Mouse (Mus musculus): ENCODE results near the gene Dpm3. TPM values are rescaled to one million over a fixed set of nuclear protein-coding genes. Genes with fewer than 3 reads are reported as not detected.

Dpm3 gene
- total RNA-seq, 1 experiment from 2014 or later, result 25.7 TPM

- ATAC-seq (ENCODE audit: extremely low read depth, insufficient number of reproducible peaks, low FRiP score, poor library complexity, severe bottlenecking), result no peak
Observed at GRCm38 (mm10) chr3:89254994-89255393, 4.2 kb upstream of the Dpm3 start.

GRCm38 (mm10) chr3:89256177-89256576, 3.0 kb upstream of the Dpm3 start:
- ATAC-seq (ENCODE audit: extremely low read depth, insufficient number of reproducible peaks, low FRiP score, poor library complexity, severe bottlenecking), result no peak

GRCm38 (mm10) chr3:89260211-89260610, 1.1 kb downstream of the Dpm3 start:
- ATAC-seq (ENCODE audit: extremely low read depth, insufficient number of reproducible peaks, low FRiP score, poor library complexity, severe bottlenecking), result no peak

GRCm38 (mm10) chr3:89262417-89262816, 3.3 kb downstream of the Dpm3 start:
- no peak for ATAC-seq (ENCODE audit: extremely low read depth, insufficient number of reproducible peaks, low FRiP score, poor library complexity, severe bottlenecking)

- ATAC-seq (ENCODE audit: extremely low read depth, insufficient number of reproducible peaks, low FRiP score, poor library complexity, severe bottlenecking), result peak; percentile 88
Observed at GRCm38 (mm10) chr3:89266439-89266893, 7.3 kb downstream of the Dpm3 start.

GRCm38 (mm10) chr3:89268916-89269315, 9.8 kb downstream of the Dpm3 start:
- ATAC-seq (ENCODE audit: extremely low read depth, insufficient number of reproducible peaks, low FRiP score, poor library complexity, severe bottlenecking), result no peak

- ATAC-seq (ENCODE audit: extremely low read depth, insufficient number of reproducible peaks, low FRiP score, poor library complexity, severe bottlenecking), result peak; percentile 34
Observed at GRCm38 (mm10) chr3:89270051-89270755, 11.0 kb downstream of the Dpm3 start, which contains the start of gene Slc50a1. Gene Slc50a1 (minus strand): TSS chr3:89270570.

GRCm38 (mm10) chr3:89270891-89271290, 11.7 kb downstream of the Dpm3 start:
- ATAC-seq (ENCODE audit: extremely low read depth, insufficient number of reproducible peaks, low FRiP score, poor library complexity, severe bottlenecking), result no peak

GRCm38 (mm10) chr3:89271760-89272159, 12.6 kb downstream of the Dpm3 start:
- ATAC-seq (ENCODE audit: extremely low read depth, insufficient number of reproducible peaks, low FRiP score, poor library complexity, severe bottlenecking), result no peak

- no peak for ATAC-seq (ENCODE audit: extremely low read depth, insufficient number of reproducible peaks, low FRiP score, poor library complexity, severe bottlenecking)
Observed at GRCm38 (mm10) chr3:89276061-89276460, 16.9 kb downstream of the Dpm3 start.

GRCm38 (mm10) chr3:89277281-89278021, 18.3 kb downstream of the Dpm3 start:
- no peak for ATAC-seq (ENCODE audit: extremely low read depth, insufficient number of reproducible peaks, low FRiP score, poor library complexity, severe bottlenecking)

GRCm38 (mm10) chr3:89278107-89278506, 18.9 kb downstream of the Dpm3 start:
- ATAC-seq (ENCODE audit: extremely low read depth, insufficient number of reproducible peaks, low FRiP score, poor library complexity, severe bottlenecking), result no peak

GRCm38 (mm10) chr3:89278643-89279042, 19.5 kb downstream of the Dpm3 start:
- no peak for ATAC-seq (ENCODE audit: extremely low read depth, insufficient number of reproducible peaks, low FRiP score, poor library complexity, severe bottlenecking)

- peak; percentile 22; the same call in 1 of the 2 replicates for ATAC-seq (ENCODE audit: extremely low read depth, insufficient number of reproducible peaks, low FRiP score, poor library complexity, severe bottlenecking)
Observed at GRCm38 (mm10) chr3:89279153-89279890, 20.2 kb downstream of the Dpm3 start.

GRCm38 (mm10) chr3:89280050-89280605, 21.0 kb downstream of the Dpm3 start:
- ATAC-seq (ENCODE audit: extremely low read depth, insufficient number of reproducible peaks, low FRiP score, poor library complexity, severe bottlenecking), result no peak

- ATAC-seq (ENCODE audit: extremely low read depth, insufficient number of reproducible peaks, low FRiP score, poor library complexity, severe bottlenecking), result no peak
Observed at GRCm38 (mm10) chr3:89280606-89281511, 21.7 kb downstream of the Dpm3 start, which contains the start of gene Efna1. Gene Efna1 (minus strand): TSS chr3:89281142.

- ATAC-seq (ENCODE audit: extremely low read depth, insufficient number of reproducible peaks, low FRiP score, poor library complexity, severe bottlenecking), result peak; percentile 66
Observed at GRCm38 (mm10) chr3:89281579-89282290, 22.6 kb downstream of the Dpm3 start.

GRCm38 (mm10) chr3:89282291-89282643, 23.1 kb downstream of the Dpm3 start:
- no peak for ATAC-seq (ENCODE audit: extremely low read depth, insufficient number of reproducible peaks, low FRiP score, poor library complexity, severe bottlenecking)
